Mouse (Mus musculus): ENCODE data around the gene Smoc1. TPM values are rescaled to one million over a fixed set of nuclear protein-coding genes. Genes with fewer than 3 reads are reported as not detected.

Smoc1 gene
- polyA plus RNA-seq, 1 experiment: 41.7 TPM

GRCm38 (mm10) chr12:80991806-80992205 lies 34.8 kb upstream of the Smoc1 start:
- 14% methylated on average over 10 of the region's 10 CpGs for WGBS
- DNase-seq: peak; percentile 14
- no peak for TF ChIP-seq POLR2A (IDR thresholded peaks at IDR 0.05; ENCODE audit: control insufficient read depth, extremely low read depth, insufficient read depth, low read length, poor library complexity)
- no peak for TF ChIP-seq CTCF (IDR thresholded peaks at IDR 0.05; ENCODE audit: borderline replicate concordance, control insufficient read depth, extremely low read depth, insufficient read depth, low read length, poor library complexity)
- Histone ChIP-seq H3K4me1 (replicated peaks; ENCODE audit: control insufficient read depth, insufficient read depth, low read length) (peaks cover 39% of the 10 kb centered on the region), H3K4me3 (ENCODE audit: control insufficient read depth, insufficient read depth, low read length) (no peak overlapping the region), H3K36me3 (ENCODE audit: control insufficient read depth, insufficient read depth, low read length) (no peaks in the 10 kb centered on the region), H3K27ac (ENCODE audit: control insufficient read depth, insufficient read depth, low read length) (no peak overlapping the region), H3K27me3 (ENCODE audit: control insufficient read depth, insufficient read depth, low read length) (no peaks in the 10 kb centered on the region)

DNA sequence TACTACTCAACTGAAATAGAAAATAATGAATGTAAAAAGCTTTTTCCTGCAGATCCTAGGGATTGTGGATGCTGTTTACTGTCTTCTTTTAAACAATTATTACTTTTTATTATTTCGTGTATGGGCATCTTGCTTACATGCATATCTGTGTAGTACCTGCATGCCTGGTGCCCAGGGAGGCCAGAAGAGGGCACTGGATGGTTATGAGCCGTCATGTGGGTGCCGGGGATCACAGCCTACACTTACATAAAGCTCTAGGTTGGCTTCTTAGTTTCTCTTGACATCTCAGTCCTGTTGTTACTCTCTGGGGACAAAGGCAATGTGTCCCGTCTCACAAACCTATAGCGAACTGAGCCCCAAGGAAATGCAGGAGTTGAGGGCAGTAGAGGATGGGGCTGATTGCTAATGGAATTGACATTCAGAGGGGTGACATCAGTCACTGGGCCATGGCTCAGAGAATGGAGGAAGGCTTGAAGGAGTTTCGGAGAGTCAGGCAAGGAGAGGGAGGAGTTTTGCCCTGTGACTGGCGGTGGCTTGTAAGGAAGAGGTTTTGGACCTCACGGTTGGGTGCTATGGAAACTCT lies 34.0 kb upstream of the Smoc1 start:
- DNase-seq: peak; percentile 23
- Histone ChIP-seq H3K27ac (ENCODE audit: control insufficient read depth, insufficient read depth, low read length) (no peak overlapping the region), H3K4me1 (replicated peaks; ENCODE audit: control insufficient read depth, insufficient read depth, low read length) (peaks cover 39% of the 10 kb centered on the region), H3K27me3 (ENCODE audit: control insufficient read depth, insufficient read depth, low read length) (no peaks in the 10 kb centered on the region), H3K4me3 (ENCODE audit: control insufficient read depth, insufficient read depth, low read length) (no peak overlapping the region), H3K36me3 (ENCODE audit: control insufficient read depth, insufficient read depth, low read length) (no peaks in the 10 kb centered on the region)
- 58% methylated on average over 8 of the region's 8 CpGs for WGBS
- TF ChIP-seq POLR2A (IDR thresholded peaks at IDR 0.05; ENCODE audit: control insufficient read depth, extremely low read depth, insufficient read depth, low read length, poor library complexity): no peak
- TF ChIP-seq CTCF (IDR thresholded peaks at IDR 0.05; ENCODE audit: borderline replicate concordance, control insufficient read depth, extremely low read depth, insufficient read depth, low read length, poor library complexity): no peak

- H3K4me3 ChIP-seq (ENCODE audit: control insufficient read depth, insufficient read depth, low read length): no peak overlapping the region
- no peaks in the 10 kb centered on the region for H3K36me3 ChIP-seq (ENCODE audit: control insufficient read depth, insufficient read depth, low read length)
- no peak overlapping the region for H3K27ac ChIP-seq (ENCODE audit: control insufficient read depth, insufficient read depth, low read length)
- TF ChIP-seq POLR2A (IDR thresholded peaks at IDR 0.05; ENCODE audit: control insufficient read depth, extremely low read depth, insufficient read depth, low read length, poor library complexity): no peak
- TF ChIP-seq CTCF (IDR thresholded peaks at IDR 0.05; ENCODE audit: borderline replicate concordance, control insufficient read depth, extremely low read depth, insufficient read depth, low read length, poor library complexity): no peak
- no peaks in the 10 kb centered on the region for H3K27me3 ChIP-seq (ENCODE audit: control insufficient read depth, insufficient read depth, low read length)
- peak; percentile 43 for DNase-seq
- H3K4me1 ChIP-seq (replicated peaks; ENCODE audit: control insufficient read depth, insufficient read depth, low read length): peaks cover 44% of the 10 kb centered on the region
- WGBS: 5% methylated on average over 1 of the region's 1 CpGs
Measured at GRCm38 (mm10) chr12:80993773-80994172, 32.8 kb upstream of the Smoc1 start.

DNA sequence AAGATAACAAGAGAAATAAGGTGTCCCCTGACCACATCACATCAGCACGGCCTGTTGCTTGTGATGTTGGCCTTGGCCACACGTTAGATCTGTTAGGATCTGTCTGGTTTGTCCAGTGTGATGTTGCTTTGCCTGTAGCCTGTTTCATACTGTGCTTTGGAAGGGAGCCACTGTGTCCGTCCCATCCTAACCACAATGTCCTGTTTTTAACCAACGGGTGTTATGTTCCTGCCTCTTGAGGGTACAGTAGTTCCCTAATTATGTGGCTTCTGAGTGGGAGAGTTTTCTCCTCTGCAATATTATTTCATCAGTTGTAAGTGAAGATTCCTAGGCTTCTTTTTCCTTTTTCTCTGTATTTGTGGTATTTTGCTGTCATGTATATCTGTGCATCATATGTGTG lies 31.3 kb upstream of the Smoc1 start:
- TF ChIP-seq POLR2A (IDR thresholded peaks at IDR 0.05; ENCODE audit: control insufficient read depth, extremely low read depth, insufficient read depth, low read length, poor library complexity): no peak
- 63% methylated on average over 4 of the region's 4 CpGs for WGBS

DNA sequence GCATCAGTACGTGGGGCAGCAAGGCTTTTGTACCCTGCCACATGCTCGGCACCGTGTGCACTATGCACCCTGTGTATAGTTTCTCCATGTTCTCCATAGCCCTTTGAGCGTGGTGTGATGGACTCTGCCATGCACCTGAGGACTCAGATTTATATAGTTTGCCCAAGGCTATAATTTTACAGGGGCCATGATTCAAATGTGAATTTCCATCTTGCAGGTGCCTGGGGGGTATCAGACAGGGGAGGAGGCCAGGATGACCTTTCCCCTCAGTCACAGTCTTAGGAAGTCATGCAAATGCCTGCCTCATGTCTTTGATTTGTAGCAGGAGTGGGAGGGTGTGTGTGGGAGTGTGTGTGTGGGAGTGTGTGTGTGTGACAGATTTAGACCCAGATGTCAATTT lies 29.0 kb upstream of the Smoc1 start:
- no peak for DNase-seq
- Histone ChIP-seq H3K36me3 (ENCODE audit: control insufficient read depth, insufficient read depth, low read length) (no peaks in the 10 kb centered on the region), H3K4me3 (ENCODE audit: control insufficient read depth, insufficient read depth, low read length) (no peak overlapping the region), H3K27me3 (ENCODE audit: control insufficient read depth, insufficient read depth, low read length) (no peaks in the 10 kb centered on the region), H3K27ac (ENCODE audit: control insufficient read depth, insufficient read depth, low read length) (no peak overlapping the region), H3K4me1 (replicated peaks; ENCODE audit: control insufficient read depth, insufficient read depth, low read length) (peaks cover 36% of the 10 kb centered on the region)
- 92% methylated on average over 4 of the region's 4 CpGs for WGBS
- TF ChIP-seq POLR2A (IDR thresholded peaks at IDR 0.05; ENCODE audit: control insufficient read depth, extremely low read depth, insufficient read depth, low read length, poor library complexity): no peak
- no peak for TF ChIP-seq CTCF (IDR thresholded peaks at IDR 0.05; ENCODE audit: borderline replicate concordance, control insufficient read depth, extremely low read depth, insufficient read depth, low read length, poor library complexity)

More for the DNA sequence above, 31.3 kb upstream of the Smoc1 start:
- DNase-seq: no peak
- no peak overlapping the region for H3K27ac ChIP-seq (ENCODE audit: control insufficient read depth, insufficient read depth, low read length)
- H3K27me3 ChIP-seq (ENCODE audit: control insufficient read depth, insufficient read depth, low read length): no peaks in the 10 kb centered on the region
- H3K4me3 ChIP-seq (ENCODE audit: control insufficient read depth, insufficient read depth, low read length): no peak overlapping the region
- H3K36me3 ChIP-seq (ENCODE audit: control insufficient read depth, insufficient read depth, low read length): no peaks in the 10 kb centered on the region
- peaks cover 53% of the 10 kb centered on the region for H3K4me1 ChIP-seq (replicated peaks; ENCODE audit: control insufficient read depth, insufficient read depth, low read length)

GRCm38 (mm10) chr12:80998528-80999221 lies 27.9 kb upstream of the Smoc1 start:
- H3K27ac ChIP-seq (ENCODE audit: control insufficient read depth, insufficient read depth, low read length): no peak overlapping the region
- H3K36me3 ChIP-seq (ENCODE audit: control insufficient read depth, insufficient read depth, low read length): no peaks in the 10 kb centered on the region
- TF ChIP-seq POLR2A (IDR thresholded peaks at IDR 0.05; ENCODE audit: control insufficient read depth, extremely low read depth, insufficient read depth, low read length, poor library complexity) (no peak), CTCF (IDR thresholded peaks at IDR 0.05; ENCODE audit: borderline replicate concordance, control insufficient read depth, extremely low read depth, insufficient read depth, low read length, poor library complexity) (no peak)
- no peaks in the 10 kb centered on the region for H3K27me3 ChIP-seq (ENCODE audit: control insufficient read depth, insufficient read depth, low read length)
- WGBS: 24% methylated on average over 33 of the region's 33 CpGs
- no peak overlapping the region for H3K4me3 ChIP-seq (ENCODE audit: control insufficient read depth, insufficient read depth, low read length)
- DNase-seq: peak; percentile 33
- H3K4me1 ChIP-seq (replicated peaks; ENCODE audit: control insufficient read depth, insufficient read depth, low read length): peaks cover 29% of the 10 kb centered on the region

Data from thymus, adult 2 months (tissue).